Mouse (Mus musculus) neural tube, embryonic 13.5 days (tissue): ENCODE measurements at regions not wholly inside any gene's neighbourhood (a gene's known extent, or its start where the extent isn't known, plus 50 kb on each side); places are given as distances from the start of the nearest gene placed in this dataset.
A peak's percentile ranks its signal among the peaks of the same experiment; 100 is the strongest.

Experiments used
- ATAC-seq: fragments of 200-750 bp; cut with Nextera tagmentation; 2 replicates; pipeline ENCODE4 v1.8.0; 2017; ENCODE audit warnings: low read depth, mild to moderate bottlenecking, moderate TSS enrichment, moderate library complexity
- H3K27ac ChIP-seq: fragments of 300-500 bp; sonication (generic); replicated peaks from 2 replicates; pipeline ENCODE4 v1.5.1; 2015; ENCODE audit warnings: moderate library complexity, mild to moderate bottlenecking, inconsistent platforms
- H3K27me3 ChIP-seq: fragments of 300-500 bp; sonication (generic); 2 replicates; pipeline ENCODE4 v1.6.1; 2015; ENCODE audit warnings: mild to moderate bottlenecking, inconsistent platforms
- H3K36me3 ChIP-seq: fragments of 300-500 bp; sonication (generic); 2 replicates; pipeline ENCODE4 v1.6.1; 2015; ENCODE audit warnings: mild to moderate bottlenecking, inconsistent platforms
- H3K4me1 ChIP-seq: fragments of 300-500 bp; sonication (generic); replicated peaks from 2 replicates; pipeline ENCODE4 v1.6.1; 2015; ENCODE audit warnings: inconsistent platforms
- H3K4me2 ChIP-seq: fragments of 300-500 bp; sonication (generic); 2 replicates; pipeline ENCODE4 v1.6.1; 2015; ENCODE audit warnings: inconsistent platforms, mild to moderate bottlenecking, moderate library complexity
- H3K4me3 ChIP-seq: fragments of 300-500 bp; sonication (generic); 2 replicates; pipeline ENCODE4 v1.5.1; 2015; ENCODE audit warnings: mild to moderate bottlenecking, inconsistent platforms
- H3K9ac ChIP-seq: fragments of 300-500 bp; sonication (generic); 2 replicates; pipeline ENCODE4 v1.6.1; 2015; ENCODE audit warnings: moderate library complexity, mild to moderate bottlenecking, inconsistent platforms
- H3K9me3 ChIP-seq: fragments of 300-500 bp; sonication (generic); 2 replicates; pipeline ENCODE4 v1.6.1; 2016; ENCODE audit warnings: inconsistent platforms
- WGBS: fragments of 180-500 bp; shearing (Covaris S2); methylation state at CpG from one replicate; pipeline ENCODE4 v1.1.7; 2015; 5-methylcytosine and 5-hydroxymethylcytosine counted together

GRCm38 (mm10) chr4:142439450-142440183 is 200.4 kb upstream of the Kazn start:
- Histone ChIP-seq H3K4me1 (peaks cover 29% of the 10 kb centered on the region), H3K27me3 (no peaks in the 10 kb centered on the region), H3K4me2 (no peak overlapping the region), H3K36me3 (no peaks in the 10 kb centered on the region), H3K4me3 (no peak overlapping the region), H3K9me3 (no peaks in the 10 kb centered on the region), H3K9ac (no peak overlapping the region), H3K27ac (peak overlapping the region; percentile 38; the same call in 1 of the 2 replicates)
- ATAC-seq = no peak
- 62% methylated on average over 9 of the region's 9 CpGs for WGBS

- H3K27me3 ChIP-seq = no peaks in the 10 kb centered on the region
- WGBS = 86% methylated on average over 3 of the region's 3 CpGs
Measured at GRCm38 (mm10) chr4:142424596-142424995, 185.4 kb upstream of the Kazn start.

GRCm38 (mm10) chr4:142420427-142420826 is 181.2 kb upstream of the Kazn start:
- Histone ChIP-seq H3K9me3 (no peaks in the 10 kb centered on the region), H3K9ac (no peak overlapping the region), H3K27me3 (no peaks in the 10 kb centered on the region), H3K4me3 (no peak overlapping the region), H3K36me3 (no peaks in the 10 kb centered on the region), H3K4me1 (peaks cover 12% of the 10 kb centered on the region; the same call in 1 of the 2 replicates), H3K27ac (peak overlapping the region; percentile 19; the same call in 1 of the 2 replicates), H3K4me2 (no peak overlapping the region)
- 62% methylated on average over 7 of the region's 7 CpGs for WGBS
- ATAC-seq = no peak

More at GRCm38 (mm10) chr4:142424596-142424995, 185.4 kb upstream of the Kazn start:
- Histone ChIP-seq H3K27ac (no peak overlapping the region), H3K9me3 (no peaks in the 10 kb centered on the region), H3K4me3 (no peak overlapping the region), H3K9ac (no peak overlapping the region), H3K4me2 (no peak overlapping the region), H3K36me3 (no peaks in the 10 kb centered on the region), H3K4me1 (peaks cover 12% of the 10 kb centered on the region; the same call in 1 of the 2 replicates)
- no peak for ATAC-seq

GRCm38 (mm10) chr4:142414874-142415273 is 175.7 kb upstream of the Kazn start:
- Histone ChIP-seq H3K9ac (no peak overlapping the region), H3K36me3 (no peaks in the 10 kb centered on the region), H3K4me2 (no peak overlapping the region), H3K27ac (no peak overlapping the region), H3K4me1 (peaks cover 18% of the 10 kb centered on the region), H3K27me3 (no peaks in the 10 kb centered on the region), H3K9me3 (no peaks in the 10 kb centered on the region), H3K4me3 (no peak overlapping the region)
- no peak for ATAC-seq
- 72% methylated on average over 5 of the region's 5 CpGs for WGBS

GRCm38 (mm10) chr4:142411792-142412191 is 172.6 kb upstream of the Kazn start:
- Histone ChIP-seq H3K9me3 (no peaks in the 10 kb centered on the region), H3K4me3 (no peak overlapping the region), H3K36me3 (no peaks in the 10 kb centered on the region), H3K27me3 (no peaks in the 10 kb centered on the region), H3K9ac (no peak overlapping the region), H3K4me2 (no peak overlapping the region), H3K27ac (peak overlapping the region; percentile 64; the same call in 1 of the 2 replicates), H3K4me1 (peaks cover 37% of the 10 kb centered on the region)
- no peak for ATAC-seq
- WGBS = 94% methylated on average over 5 of the region's 5 CpGs

- Histone ChIP-seq H3K9ac (no peak overlapping the region), H3K4me3 (no peak overlapping the region), H3K4me1 (peaks cover 37% of the 10 kb centered on the region), H3K9me3 (no peaks in the 10 kb centered on the region), H3K36me3 (no peaks in the 10 kb centered on the region), H3K27me3 (no peaks in the 10 kb centered on the region), H3K27ac (peak overlapping the region; percentile 64), H3K4me2 (no peak overlapping the region)
- WGBS = 65% methylated on average over 26 of the region's 26 CpGs
- ATAC-seq = no peak
Measured at GRCm38 (mm10) chr4:142410596-142411573, 171.7 kb upstream of the Kazn start.

- ATAC-seq = no peak
- 76% methylated on average over 7 of the region's 7 CpGs for WGBS
- Histone ChIP-seq H3K36me3 (no peaks in the 10 kb centered on the region), H3K9ac (no peak overlapping the region), H3K27ac (no peak overlapping the region), H3K27me3 (no peaks in the 10 kb centered on the region), H3K4me2 (no peak overlapping the region), H3K9me3 (no peaks in the 10 kb centered on the region), H3K4me3 (no peak overlapping the region), H3K4me1 (no peaks in the 10 kb centered on the region)
Measured at GRCm38 (mm10) chr4:142397858-142398257, 158.7 kb upstream of the Kazn start.

- no peak overlapping the region for H3K4me2 ChIP-seq
- ATAC-seq = no peak
Measured at GRCm38 (mm10) chr4:142392924-142393323, 153.7 kb upstream of the Kazn start.

GRCm38 (mm10) chr4:142390531-142391195 is 151.5 kb upstream of the Kazn start:
- ATAC-seq = no peak
- WGBS = 79% methylated on average over 21 of the region's 21 CpGs
- Histone ChIP-seq H3K9me3 (no peaks in the 10 kb centered on the region), H3K9ac (no peak overlapping the region), H3K27me3 (no peaks in the 10 kb centered on the region), H3K4me2 (no peak overlapping the region), H3K36me3 (no peaks in the 10 kb centered on the region), H3K4me3 (no peak overlapping the region), H3K27ac (no peak overlapping the region; the same call in 1 of the 2 replicates), H3K4me1 (peaks cover 11% of the 10 kb centered on the region)

More at GRCm38 (mm10) chr4:142392924-142393323, 153.7 kb upstream of the Kazn start:
- Histone ChIP-seq H3K27me3 (no peaks in the 10 kb centered on the region), H3K4me3 (no peak overlapping the region), H3K4me1 (peaks cover 11% of the 10 kb centered on the region), H3K9ac (no peak overlapping the region), H3K36me3 (no peaks in the 10 kb centered on the region), H3K27ac (no peak overlapping the region), H3K9me3 (no peaks in the 10 kb centered on the region)
- 51% methylated on average over 2 of the region's 2 CpGs for WGBS

- Histone ChIP-seq H3K4me3 (no peak overlapping the region), H3K9ac (no peak overlapping the region), H3K27me3 (no peaks in the 10 kb centered on the region), H3K36me3 (no peaks in the 10 kb centered on the region), H3K4me1 (peaks cover 11% of the 10 kb centered on the region), H3K9me3 (no peaks in the 10 kb centered on the region), H3K4me2 (no peak overlapping the region), H3K27ac (no peak overlapping the region)
- 77% methylated on average over 6 of the region's 6 CpGs for whole genome bisulfite sequencing
- ATAC-seq = no peak
Measured at GRCm38 (mm10) chr4:142388476-142388875, 149.3 kb upstream of the Kazn start.

- ATAC-seq = no peak
- no peaks in the 10 kb centered on the region for H3K9me3 ChIP-seq
- 83% methylated on average over 7 of the region's 7 CpGs for WGBS
Measured at GRCm38 (mm10) chr4:142381168-142381567, 142.0 kb upstream of the Kazn start.

More at GRCm38 (mm10) chr4:142381168-142381567, 142.0 kb upstream of the Kazn start:
- H3K9ac ChIP-seq = no peak overlapping the region
- H3K4me3 ChIP-seq = no peak overlapping the region
- no peak overlapping the region for H3K4me2 ChIP-seq
- no peaks in the 10 kb centered on the region for H3K36me3 ChIP-seq
- peaks cover 37% of the 10 kb centered on the region for H3K4me1 ChIP-seq
- H3K27ac ChIP-seq = no peak overlapping the region
- H3K27me3 ChIP-seq = no peaks in the 10 kb centered on the region
